Mouse (Mus musculus): ENCODE measurements at regions not wholly inside any gene's neighbourhood (a gene's known extent, or its start where the extent isn't known, plus 50 kb on each side); places are given as distances from the start of the nearest gene placed in this dataset.

GRCm38 (mm10) chr14:60439106-60439505 is 66.0 kb downstream of the Amer2 start:
- no peak for DNase-seq

- no peak for DNase-seq
Observed at GRCm38 (mm10) chr14:60443821-60444551, 70.9 kb downstream of the Amer2 start.

GRCm38 (mm10) chr14:60444552-60444937 is 71.5 kb downstream of the Amer2 start:
- DNase-seq, result no peak

GRCm38 (mm10) chr14:60446037-60446436 is 73.0 kb downstream of the Amer2 start:
- DNase-seq, result no peak

- DNase-seq, result no peak
Observed at GRCm38 (mm10) chr14:60451216-60451615, 78.2 kb downstream of the Amer2 start.

- DNase-seq, result no peak
Observed at GRCm38 (mm10) chr14:60451684-60452083, 78.6 kb downstream of the Amer2 start.

GRCm38 (mm10) chr14:60456767-60457166 is 83.7 kb downstream of the Amer2 start:
- DNase-seq, result peak; percentile 17

GRCm38 (mm10) chr14:60484996-60485888 is 112.2 kb downstream of the Amer2 start:
- peak; percentile 51 for DNase-seq

GRCm38 (mm10) chr14:60485889-60486274 is 112.8 kb downstream of the Amer2 start:
- no peak for DNase-seq

GRCm38 (mm10) chr14:60486278-60486935 is 113.3 kb downstream of the Amer2 start:
- no peak for DNase-seq

- no peak for DNase-seq
Observed at GRCm38 (mm10) chr14:60489111-60489510, 116.1 kb downstream of the Amer2 start.

- DNase-seq, result no peak
Observed at GRCm38 (mm10) chr14:60490886-60491285, 117.8 kb downstream of the Amer2 start.

GRCm38 (mm10) chr14:60495441-60495840 is 122.4 kb downstream of the Amer2 start:
- no peak for DNase-seq

GRCm38 (mm10) chr14:60502552-60502951 is 129.5 kb downstream of the Amer2 start:
- DNase-seq, result no peak

GRCm38 (mm10) chr14:60505066-60505465 is 128.7 kb upstream of the Spata13 start:
- no peak for DNase-seq

- no peak for DNase-seq
Observed at GRCm38 (mm10) chr14:60506296-60506695, 127.5 kb upstream of the Spata13 start.

GRCm38 (mm10) chr14:60513560-60513959 is 120.2 kb upstream of the Spata13 start:
- DNase-seq, result no peak

GRCm38 (mm10) chr14:60515094-60515786 is 118.6 kb upstream of the Spata13 start:
- DNase-seq, result no peak

- DNase-seq, result no peak
Observed at GRCm38 (mm10) chr14:60517891-60518290, 115.9 kb upstream of the Spata13 start.

- DNase-seq, result no peak
Observed at GRCm38 (mm10) chr14:60523010-60523409, 110.8 kb upstream of the Spata13 start.

GRCm38 (mm10) chr14:60524869-60525268 is 108.9 kb upstream of the Spata13 start:
- no peak for DNase-seq

- peak; percentile 52 for DNase-seq
Observed at GRCm38 (mm10) chr14:60525284-60525962, 108.4 kb upstream of the Spata13 start.
